Mouse (Mus musculus) urinary bladder, adult 18-20 months (tissue): ENCODE results near the gene Dmgdh.

Source experiments
- DNase-seq, 2 experiments: peaks; one replicate each; pipeline ENCODE4 v3.0.0; 2022; ENCODE audit warnings: low spot score in 2 of 2, mixed read lengths in 2 of 2

Dmgdh gene

DNA sequence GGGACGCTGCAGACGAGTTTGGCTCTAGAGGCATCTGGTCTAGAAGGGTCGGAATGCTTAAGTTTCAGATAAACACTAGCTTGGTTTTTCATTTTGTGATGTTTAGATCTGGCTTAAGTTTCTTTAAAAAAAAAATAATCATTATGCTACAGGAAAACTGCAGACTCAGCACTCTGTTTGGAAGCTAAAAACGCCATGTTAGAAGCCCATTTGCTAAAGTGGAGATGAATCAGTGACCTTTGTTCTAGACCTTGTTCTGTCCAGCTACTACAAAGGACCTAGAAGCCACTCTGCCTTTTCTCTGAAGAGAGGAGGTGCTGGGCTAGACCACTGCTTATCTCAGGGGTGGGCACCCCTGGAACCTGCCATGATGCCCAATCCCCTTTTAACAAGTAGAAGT is 36.1 kb downstream of the Dmgdh start:
- no peak for DNase-seq

DNA sequence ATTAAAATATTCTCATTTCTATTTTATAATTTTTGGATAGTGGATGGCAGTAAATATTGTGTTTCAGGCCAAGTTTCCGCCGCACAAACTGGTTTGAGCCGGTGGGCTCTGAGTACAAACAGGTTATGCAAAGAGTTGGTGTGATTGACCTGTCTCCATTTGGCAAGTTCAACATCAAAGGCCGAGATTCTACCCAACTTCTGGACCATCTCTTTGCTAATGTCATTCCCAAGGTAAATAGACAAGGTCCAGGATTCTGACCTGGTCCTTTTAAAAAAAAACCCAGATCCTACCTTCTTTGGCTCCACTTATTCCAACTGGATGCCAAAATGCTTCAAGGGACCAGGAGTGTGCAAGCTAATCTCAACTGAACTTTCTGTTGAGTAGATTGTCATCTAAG is 37.0 kb downstream of the Dmgdh start:
- DNase-seq = no peak

DNA sequence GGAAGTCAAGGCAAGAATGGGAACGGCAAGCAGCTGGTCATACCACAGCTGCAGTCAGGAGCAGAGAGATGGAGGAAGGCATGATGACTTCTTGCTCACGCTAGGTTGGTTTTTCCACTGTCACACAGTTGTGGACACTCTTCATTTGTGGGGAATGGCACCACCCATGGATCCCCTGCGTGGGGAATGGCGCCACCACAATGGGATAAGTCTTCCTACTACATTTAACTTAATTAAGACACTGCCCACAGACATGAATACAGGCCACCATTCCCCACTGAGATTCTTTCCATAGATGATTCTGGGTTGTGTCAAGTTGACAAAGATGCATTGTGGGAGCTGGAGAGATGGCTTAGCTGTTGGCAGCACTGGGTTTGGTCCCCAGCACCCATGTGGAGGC is 38.1 kb downstream of the Dmgdh start:
- DNase-seq = no peak

DNA sequence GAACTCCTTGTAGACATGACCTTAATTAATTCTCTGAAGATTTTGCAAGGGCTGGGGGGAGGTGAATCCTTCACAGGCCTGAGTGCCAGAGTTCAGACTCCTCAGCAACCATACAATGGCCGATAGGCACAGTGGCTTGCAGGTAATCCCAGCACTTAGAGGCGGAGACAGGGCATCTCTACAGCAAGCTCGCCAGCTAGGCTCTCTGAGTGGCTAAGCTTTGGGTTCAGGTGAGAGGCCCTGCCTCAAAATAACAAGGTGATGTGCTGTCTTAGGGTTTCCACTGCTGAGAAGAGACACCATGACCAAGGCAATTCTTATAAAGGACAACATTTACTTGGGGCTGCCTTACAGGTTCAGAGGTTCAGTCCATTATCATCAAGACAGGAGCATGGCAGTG is 39.6 kb downstream of the Dmgdh start:
- no peak for DNase-seq

DNA sequence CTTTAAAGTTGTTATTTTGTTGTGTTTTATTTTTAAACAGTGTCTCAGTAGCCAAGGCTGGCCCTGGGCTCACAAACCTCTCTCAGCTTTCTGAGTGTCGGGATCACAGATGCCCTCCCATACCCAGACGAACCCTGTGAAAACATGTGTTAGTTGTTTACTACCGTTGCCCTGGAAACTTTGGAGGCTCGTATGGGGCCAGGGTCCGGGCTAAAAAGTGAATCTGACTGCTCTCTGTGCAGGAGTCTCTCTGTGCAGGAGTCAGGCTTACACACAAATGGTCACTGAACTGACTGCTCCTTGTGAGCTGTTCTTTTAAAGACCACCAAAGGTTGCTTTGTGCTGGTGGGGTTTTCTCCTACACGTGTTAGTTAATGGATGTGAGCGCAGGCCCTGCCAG is 42.9 kb downstream of the Dmgdh start:
- no peak for DNase-seq

DNA sequence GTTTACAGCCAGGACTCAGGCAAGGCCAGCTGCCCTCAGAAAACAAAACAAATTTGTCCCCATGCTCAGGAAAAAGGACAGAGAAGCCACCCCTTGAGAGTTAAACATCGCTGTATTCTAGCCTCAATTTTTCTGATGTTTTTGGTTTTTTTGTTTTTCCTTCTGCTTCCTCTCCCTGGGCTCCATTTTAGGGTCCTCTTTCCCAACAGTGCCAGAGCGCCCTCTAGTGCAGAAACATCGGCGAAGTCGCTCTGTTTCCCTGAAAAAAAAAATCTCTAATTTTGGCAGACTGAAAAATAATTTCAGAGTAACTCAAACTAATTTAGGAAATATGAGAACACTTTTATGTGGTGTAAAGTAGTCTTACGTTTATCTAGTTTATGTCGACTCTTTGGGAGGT is 44.7 kb downstream of the Dmgdh start:
- DNase-seq = peak; percentile 24 to 45

DNA sequence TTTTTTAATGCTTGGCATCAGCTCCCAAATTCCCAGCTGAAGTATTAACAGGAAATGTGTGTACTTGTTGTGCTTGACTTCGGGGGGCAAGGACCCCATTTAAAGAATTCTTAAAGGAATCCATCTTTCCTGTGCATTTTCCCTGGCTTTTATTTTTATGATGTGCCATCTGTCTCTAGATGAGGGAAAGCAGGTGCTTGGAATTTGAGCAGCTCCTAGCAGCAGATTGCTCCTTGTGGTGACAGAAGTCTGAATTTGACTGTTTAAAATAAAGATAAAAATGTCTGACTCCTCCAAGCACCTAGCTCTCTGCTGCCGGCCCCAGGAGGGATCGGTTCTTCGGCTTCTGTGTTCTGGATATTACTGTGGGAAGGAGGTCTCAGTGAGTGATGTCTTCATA is 47.7 kb downstream of the Dmgdh start:
- DNase-seq = no peak

DNA sequence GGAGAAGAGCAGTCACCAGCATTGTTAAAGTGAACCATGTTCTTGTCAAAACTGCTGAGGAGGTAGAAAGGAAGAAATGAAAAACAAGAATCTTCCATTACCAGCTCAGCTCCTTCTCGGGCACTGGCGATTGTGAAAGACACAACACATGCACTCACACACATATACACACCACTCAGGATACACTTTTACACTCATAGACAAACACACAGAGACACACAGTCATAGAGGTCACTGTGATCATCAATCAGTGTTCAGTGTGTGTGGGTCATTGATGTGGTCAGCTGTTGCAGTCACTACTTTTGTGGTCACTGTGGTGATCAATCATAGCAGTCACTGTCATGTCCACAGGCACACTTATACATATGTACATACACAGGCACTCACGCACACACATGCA is 49.2 kb downstream of the Dmgdh start:
- DNase-seq = no peak

DNA sequence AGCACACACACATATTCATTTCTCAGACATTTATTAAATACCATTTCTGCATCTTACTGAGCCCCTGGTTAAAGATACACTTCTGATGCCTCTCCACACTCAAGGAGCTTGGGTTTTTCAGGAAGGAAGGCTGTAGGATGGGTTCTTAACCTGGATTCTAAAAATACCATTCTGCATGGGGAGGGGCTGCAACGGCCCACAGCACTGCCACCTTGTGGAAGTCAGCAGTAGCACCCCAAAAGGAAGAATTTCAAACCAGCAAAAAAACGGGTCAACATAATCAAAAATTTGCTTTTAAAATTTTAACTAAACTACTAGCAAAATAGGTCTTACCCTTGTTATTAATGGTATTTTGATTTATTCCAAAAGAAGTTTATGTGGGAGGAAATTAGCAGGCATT is 50.0 kb downstream of the Dmgdh start:
- DNase-seq = no peak

DNA sequence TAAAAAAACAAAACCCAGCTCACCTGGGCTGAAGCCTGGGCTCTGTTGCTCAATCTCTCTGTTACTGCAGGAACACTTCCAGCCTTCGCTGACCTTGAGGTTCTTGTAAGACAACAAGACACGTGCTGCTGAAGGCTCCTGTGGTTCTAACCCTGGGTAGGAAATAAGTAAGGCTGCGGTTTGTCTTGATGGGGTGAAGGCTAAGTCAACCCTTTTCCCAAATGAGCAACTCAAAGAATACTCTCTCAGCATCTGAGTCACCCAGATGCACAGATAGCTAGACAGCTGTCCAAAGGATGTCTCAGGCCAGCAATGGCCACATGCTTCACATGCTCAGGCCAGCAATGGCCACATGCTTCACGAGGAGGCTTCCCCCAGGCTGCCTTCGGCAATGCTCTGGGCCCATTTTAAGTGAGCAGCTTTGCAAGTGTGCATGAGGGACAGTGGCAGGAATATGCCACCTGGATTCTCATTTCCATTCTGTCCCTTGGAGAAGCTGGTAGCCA is 61.0 kb downstream of the Dmgdh start:
- no peak for DNase-seq

DNA sequence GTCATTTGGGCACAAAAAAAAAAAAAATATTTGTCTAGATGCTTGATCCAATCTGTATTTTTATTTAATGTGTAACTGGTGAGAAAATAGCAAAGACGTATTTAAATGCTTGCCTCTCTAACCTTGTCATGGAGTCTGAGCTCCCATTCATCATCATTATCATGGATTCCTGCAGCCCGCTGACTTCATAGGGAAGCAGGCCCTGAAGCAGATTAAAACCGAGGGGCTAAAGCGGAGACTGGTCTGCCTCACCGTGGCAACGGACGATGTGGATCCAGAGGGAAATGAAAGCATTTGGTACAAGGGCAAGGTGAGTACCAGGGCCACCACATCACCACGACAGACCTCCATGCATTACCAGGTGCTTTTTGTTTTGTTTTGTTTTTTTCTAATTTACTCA is 69.9 kb downstream of the Dmgdh start:
- DNase-seq = no peak

DNA sequence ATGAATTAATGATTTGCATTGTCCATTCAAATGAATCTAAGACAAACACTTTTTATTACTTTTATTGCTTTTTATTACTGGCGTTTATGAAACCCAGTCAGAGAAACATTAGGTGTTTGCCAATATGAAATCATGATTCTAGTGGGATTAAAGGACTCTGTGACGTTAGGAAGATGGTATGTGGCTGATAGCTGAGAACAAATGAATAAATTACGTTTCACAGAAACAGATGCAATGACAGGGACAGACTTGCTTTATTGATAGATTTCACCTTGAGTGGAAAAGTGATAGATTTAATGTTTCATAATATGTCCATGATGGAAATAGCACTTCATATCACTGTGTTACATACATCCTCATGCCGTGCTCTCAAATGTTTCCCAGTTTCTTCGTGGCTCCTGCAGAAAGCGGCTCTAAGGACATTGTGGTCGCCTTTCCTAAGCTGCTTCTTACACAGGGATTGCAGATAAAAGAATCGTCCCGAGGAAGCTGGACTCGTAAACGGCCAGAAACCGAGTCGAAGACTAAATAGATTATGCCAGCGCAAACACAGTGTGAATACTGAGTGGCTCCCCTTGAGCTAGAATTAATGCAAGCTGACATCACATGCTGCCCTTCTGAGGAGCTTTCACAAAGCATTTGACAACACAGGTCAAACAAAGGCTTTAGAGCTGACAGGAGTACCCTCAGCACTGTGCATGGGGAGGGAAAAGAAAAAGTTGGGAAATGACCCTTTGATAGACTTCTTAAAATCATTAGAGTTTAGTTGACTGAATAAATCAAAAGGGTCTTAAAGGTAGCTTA is 78.6 kb downstream of the Dmgdh start:
- DNase-seq = no peak

DNA sequence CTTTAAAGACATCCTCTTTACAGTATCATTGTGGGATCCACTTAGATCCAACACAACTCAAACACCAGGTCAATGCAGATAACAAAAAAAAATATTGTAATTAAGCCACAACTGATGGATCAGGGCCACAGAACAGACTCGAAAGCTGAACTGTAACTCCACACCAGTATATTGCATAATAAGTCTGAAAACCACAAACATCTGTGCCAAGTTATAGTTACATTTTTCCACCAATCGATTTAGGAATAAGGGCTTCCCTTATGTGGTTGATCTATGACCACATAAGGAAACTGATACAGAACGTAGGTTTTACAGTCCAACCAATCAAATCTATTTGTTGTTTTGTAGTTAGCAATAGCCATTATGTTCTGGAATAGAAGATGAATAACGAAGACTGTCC is 80.9 kb downstream of the Dmgdh start:
- DNase-seq = no peak

DNA sequence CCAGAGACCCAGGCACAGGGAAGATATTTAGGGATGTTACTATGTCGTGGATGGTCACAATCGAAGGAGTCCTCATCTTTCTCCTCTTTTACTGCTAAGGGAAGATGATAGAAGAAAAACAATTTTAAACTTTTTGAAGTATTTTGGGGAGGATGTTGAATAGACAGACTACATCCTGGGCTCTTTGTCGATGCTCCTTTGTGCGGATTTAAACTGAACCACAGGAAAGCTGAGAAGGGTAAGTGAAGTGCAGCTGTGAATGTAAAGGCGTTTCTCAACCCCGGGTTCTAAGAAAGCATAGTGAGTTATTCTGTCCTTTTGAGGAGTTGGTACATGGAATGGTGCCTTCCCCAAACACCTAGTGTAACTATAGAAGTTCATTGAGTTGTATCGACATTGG is 82.4 kb downstream of the Dmgdh start:
- no peak for DNase-seq

DNA sequence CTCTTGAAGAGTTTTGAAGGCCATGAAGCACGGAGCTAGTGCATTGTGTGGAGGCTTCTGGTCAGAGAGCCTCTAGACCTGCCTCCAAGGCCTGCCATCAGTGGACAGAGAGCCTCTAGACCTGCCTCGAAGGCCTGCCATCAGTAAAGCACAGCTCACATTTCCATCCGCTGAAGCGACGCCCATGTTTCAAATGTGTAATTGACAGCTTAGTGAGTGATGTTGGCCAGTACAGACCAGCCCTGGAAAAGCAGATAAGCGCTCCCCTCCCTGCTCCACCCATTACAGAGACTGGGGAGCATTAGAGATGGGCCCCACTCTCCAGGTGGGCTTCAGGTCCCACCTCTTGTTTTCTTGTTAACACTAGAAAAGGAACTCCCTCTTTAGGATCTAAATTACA is 83.3 kb downstream of the Dmgdh start:
- no peak for DNase-seq

DNA sequence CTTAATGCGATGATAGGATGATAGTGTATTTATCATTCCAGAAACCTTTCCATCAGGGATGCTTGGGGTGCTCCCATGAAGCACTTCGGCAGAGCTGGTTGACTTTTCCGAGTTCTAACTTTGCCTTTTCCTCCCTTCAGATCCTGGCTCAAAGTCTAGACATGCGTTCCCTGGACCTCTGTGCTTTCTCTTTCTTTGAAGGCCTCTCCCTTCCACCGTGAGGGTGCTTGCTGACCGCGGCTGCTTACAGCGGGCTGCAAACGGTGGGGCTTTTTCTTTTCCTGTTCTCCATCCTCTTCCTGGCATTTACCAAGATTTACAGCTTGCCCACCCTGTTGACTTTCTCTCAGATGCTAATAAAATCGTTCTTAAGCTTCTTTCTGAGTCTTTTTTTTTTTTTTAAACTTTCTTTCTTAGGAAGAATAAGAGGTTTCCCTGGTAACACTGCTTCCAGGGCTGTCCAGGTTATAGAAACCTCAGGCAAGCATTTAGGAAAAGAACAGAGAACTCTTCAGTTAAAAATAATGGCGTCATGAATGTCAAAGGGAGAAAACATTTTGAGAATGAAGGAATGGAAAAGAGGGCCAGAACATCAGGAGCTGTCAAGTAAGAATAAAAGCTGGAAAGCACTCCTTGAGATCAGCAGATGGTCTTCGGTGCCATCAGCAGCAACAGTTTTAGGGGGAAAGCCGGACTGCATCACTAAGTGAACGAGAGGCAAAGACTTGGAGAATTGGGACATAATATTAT is 84.1 kb downstream of the Dmgdh start:
- DNase-seq = no peak

DNA sequence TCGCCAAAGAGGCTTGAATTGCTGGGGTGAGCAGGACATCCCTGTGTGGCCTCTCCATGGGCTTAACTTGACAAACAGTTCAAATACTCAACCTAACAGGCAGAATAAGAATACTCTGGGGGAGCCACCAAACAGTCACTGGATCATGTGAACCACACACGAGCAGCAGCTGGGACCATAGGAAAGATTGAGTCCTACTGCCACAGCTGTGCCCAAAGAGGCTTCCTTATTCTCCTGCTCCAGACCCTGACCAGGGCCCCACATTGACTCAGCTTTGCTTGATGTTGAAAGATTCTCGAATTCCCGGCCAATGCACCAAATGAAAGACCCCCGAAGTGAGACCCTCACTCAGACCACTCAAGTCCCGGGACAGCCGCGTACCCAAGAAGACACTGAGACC is 87.6 kb downstream of the Dmgdh start:
- DNase-seq = no peak

DNA sequence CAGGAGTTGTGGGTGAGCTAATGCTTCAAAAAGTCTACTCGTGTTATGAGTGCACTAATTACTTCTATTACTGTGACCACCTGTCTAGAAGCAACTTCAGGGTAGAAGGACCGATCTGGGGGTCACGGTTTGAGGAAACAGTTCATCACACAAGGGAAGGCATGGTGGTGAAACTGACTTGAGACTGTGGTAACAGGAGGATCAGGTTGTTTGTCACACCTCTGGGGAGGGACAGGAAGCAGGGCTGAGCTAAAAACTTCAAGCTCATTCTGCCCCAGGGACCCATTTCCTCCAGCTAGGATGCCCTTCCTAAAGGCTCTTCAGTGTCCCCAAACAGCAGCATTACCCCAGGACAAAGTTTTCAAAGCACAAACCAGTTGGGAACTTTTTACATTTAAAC is 88.6 kb downstream of the Dmgdh start:
- DNase-seq = no peak

DNA sequence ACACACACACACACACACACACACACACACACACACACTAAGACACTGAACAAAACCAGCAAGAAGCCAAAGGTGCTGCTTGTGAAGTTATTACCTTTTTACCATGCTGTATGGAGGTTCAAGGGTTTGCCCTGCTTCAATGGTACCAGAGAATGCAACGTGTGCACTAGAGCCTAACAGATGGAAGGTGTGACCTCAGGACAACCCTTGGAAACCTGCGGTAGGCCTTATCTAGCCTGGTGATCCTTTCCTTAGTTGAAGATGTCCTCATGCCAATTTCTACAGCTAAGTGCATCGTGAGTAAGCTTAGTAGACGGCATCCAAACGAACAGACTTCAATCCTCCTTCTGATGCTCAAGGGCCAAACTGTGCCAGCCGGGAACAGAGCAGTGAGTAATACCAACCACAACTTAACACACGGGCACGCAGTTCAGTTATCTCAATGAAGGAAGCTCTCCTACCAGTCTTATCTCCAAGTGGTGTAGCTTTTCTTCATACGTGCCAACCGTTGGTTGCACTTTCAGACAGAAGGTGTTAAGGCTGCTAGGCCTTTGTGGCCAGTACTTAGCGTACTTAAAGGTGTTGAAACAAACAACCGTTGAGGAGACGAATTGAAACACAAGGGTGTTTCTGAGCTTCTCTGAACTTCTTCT is 90.2 kb downstream of the Dmgdh start:
- no peak for DNase-seq

DNA sequence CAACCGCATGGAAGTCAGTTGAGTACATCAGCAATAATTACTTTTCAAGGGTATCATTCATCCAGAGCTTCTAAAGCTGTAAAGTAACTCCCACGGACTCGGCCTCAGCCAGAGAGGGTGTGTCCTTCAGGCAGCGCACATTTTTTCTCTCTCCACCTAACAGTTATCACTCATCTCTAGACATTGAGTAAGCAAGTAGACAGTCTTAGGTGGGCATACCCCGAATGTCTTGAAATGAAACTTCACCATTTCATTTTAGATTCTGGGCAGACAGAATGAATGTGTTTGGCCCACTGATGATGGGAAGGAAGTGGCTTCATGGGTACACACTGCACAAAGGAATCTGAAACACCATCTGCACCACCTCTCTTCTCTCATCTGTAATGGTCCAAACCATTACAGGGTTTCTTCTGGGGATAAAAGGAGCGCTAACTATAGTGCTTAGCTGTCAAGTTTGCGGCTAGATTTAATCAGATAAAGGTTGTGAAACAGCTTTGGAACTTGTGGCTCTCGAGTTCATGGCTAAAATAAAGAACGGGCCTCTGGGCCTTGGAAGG is 96.9 kb downstream of the Dmgdh start:
- no peak for DNase-seq

DNA sequence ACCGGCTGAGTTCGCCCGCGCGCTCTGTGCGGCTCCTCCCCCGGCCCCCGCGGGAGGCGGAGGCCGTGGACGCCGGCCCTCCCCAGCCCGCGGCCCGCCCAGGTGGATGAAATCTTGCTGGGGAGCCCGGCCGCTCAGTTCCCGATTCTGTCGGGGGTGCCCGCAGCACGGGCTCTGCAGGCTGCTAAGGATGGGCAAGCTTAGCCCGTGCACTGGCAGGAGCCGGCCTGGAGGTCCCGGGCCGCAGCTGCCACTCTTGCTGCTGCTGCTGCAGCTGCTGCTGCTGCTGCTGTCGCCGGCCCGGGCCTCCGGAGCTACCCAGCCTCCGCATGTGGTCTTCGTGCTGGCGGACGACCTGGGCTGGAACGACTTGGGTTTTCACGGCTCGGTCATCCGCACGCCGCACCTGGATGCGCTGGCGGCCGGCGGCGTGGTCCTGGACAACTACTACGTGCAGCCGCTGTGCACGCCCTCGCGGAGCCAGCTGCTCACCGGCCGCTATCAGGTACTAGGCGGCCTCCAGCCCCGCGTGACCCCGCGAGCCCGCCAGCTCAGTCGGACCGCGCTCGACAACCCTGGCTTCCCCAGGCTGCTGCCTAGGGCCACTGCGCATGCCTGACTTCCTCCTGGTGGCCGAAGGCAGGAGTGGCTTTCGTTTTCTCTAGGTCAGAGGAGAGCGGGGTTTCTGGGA is 97.5 kb downstream of the Dmgdh start, which contains the start of gene Arsb:
Gene Arsb (plus strand): TSS at position 43 of the 691 bp plus-strand sequence.
- DNase-seq = peak; percentile 78 to 81

DNA sequence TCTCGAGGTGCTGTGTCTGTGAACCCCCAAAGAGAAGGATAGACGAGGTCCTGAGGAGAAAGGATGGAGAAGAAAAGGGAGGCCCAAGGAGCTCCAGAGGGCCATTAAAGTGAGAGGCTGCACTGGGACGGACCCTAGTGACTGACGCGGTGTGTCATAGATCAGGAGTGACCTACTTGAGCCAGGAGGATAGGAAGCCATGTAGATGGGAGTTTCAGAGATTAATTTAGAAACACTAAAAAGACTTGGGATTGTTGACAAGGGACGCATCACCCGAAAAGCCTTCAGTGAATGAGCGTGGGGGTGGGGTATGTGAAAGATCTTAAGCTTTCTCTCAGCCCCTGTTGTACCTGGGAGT is 98.0 kb downstream of the Dmgdh start:
- no peak for DNase-seq
